Mouse (Mus musculus) R1 (cell line): ENCODE measurements at regions not wholly inside any gene's neighbourhood (a gene's known extent, or its start where the extent isn't known, plus 50 kb on each side); places are given as distances from the start of the nearest gene placed in this dataset.

ENCODE experiments used
- DNase-seq: peaks from one replicate; pipeline ENCODE4 v3.0.0-alpha.2; 2018; ENCODE audit warnings: low read depth, low spot score

GRCm38 (mm10) chr3:19458386-19458785 lies 170.1 kb downstream of the 1700064H15Rik start:
- no peak for DNase-seq

DNA sequence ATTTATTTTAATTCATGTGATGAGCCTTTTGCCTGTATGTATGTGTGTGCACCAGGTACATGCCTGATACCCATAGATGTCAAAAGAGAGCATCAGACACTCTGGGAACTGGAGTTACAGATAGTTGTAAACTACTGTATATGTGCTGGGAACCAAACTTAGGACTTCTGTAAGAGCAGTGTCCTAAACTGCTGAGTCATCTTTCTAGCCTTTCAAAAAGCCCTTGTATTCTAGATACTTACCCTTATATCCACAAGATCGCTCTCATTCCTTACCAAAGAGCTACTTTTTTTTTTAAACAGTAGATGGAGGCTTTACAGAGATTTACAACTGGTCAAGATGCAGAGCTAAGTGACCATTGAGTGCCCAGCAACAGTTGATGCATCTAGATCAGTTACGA lies 171.0 kb downstream of the 1700064H15Rik start:
- no peak for DNase-seq

GRCm38 (mm10) chr3:19455838-19456448 lies 172.5 kb downstream of the 1700064H15Rik start:
- no peak for DNase-seq

GRCm38 (mm10) chr3:19451022-19451421 lies 177.5 kb downstream of the 1700064H15Rik start:
- peak; percentile 49 for DNase-seq

GRCm38 (mm10) chr3:19448931-19449330 lies 179.5 kb downstream of the 1700064H15Rik start:
- DNase-seq: peak; percentile 75

DNA sequence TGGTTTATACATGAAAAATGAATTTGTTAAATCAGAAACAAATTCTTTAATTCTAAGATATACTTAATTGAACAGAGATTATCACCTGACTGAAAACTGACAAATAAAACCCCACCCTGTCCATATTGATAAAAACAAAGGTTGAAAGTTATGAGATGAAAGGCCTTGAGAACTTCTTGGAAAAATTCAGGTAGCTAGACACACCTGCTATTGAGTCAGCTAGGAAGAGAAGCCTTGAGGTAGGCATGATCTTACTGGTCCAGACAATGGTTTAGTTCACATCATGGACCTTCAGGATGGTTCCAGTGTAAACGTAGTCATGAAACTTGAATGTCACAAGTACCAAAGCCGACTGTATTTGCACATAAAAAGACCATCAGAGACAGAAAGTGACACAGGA lies 180.3 kb downstream of the 1700064H15Rik start:
- DNase-seq: peak; percentile 11

GRCm38 (mm10) chr3:19447733-19448132 lies 180.7 kb downstream of the 1700064H15Rik start:
- DNase-seq: no peak

- DNase-seq: no peak
Measured at GRCm38 (mm10) chr3:19444914-19445313, 183.6 kb downstream of the 1700064H15Rik start.

DNA sequence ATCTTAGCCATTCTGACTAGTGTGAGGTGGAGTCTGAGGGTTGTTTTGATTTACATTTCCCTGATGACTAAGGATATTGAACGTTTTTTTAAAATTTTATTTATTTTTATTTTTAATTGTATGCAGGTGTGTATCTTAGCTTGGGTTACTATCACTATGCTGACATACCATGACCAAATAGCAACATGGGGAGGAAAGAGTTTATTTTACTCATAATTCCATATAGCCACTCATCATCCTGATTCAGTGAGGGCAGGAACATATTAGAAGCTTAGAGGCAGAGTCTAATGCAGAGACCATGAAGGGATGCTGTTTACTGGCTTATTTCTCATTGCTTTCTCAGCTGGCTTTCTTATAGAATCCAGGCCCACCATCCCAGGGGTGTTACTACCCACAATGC lies 186.7 kb downstream of the 1700064H15Rik start:
- DNase-seq: no peak

- DNase-seq: no peak
Measured at GRCm38 (mm10) chr3:19430159-19430558, 198.3 kb downstream of the 1700064H15Rik start.

- DNase-seq: no peak
Measured at GRCm38 (mm10) chr3:19429422-19430076, 198.9 kb downstream of the 1700064H15Rik start.

DNA sequence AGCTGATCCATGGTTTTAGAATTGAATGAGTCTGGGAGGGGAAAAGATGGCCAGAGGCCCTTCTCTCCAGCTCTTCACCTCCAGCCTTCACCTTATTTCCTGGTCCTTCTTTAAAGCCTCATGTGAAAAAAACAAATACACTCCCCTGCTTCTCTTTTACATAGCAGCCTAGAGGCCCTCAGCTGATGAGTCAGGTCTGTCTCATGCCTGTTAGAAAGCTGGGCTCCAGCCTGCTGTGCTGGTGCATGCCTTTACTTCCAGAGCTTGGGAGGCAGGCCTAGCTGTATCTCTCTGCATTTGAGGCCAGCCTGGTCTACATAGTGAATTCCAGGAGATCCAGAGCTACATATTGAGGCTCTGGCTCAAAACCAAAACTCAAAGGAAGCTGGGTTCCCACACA lies 199.5 kb downstream of the 1700064H15Rik start:
- DNase-seq: no peak

DNA sequence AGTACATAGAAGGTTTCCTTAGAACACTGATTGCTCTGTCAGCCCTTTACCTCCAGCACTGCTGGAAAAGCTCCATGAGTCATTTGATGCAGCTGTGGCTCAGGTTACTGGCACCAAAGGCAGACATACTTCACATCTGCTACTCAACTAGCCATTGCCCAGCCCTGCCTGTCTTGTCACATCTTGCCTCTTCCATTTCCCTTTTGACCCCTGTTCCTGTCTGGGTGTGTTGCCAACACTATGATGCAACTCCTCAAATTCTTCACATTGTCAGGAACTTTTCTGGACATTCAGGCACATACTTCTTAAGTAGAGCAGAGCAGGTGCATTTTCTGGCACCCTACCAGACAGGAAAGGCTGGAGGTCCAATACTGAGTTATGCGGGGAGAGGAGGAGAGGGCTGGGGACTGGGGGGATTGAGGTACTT lies 202.3 kb downstream of the 1700064H15Rik start:
- no peak for DNase-seq

- no peak for DNase-seq
Measured at GRCm38 (mm10) chr3:19425322-19425721, 203.2 kb downstream of the 1700064H15Rik start.

DNA sequence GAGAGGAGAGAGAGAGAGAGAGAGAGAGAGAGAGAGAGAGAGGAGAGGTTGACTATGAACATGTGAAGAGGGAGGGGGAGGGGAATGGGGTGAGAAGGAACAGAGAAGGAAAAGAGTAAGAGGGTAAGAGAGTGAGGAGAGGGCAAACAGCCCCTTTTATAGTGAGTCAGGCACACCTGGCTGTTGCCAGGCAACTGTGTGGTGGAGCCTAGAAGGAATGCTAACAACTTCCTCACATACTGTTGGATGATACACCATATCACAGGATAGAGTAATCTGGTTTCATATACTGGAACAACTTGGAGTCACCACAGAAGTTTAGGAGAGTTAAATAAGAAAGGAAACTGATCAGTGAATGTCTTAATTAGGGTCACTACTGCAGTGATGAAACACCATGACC lies 204.1 kb downstream of the 1700064H15Rik start:
- no peak for DNase-seq

DNA sequence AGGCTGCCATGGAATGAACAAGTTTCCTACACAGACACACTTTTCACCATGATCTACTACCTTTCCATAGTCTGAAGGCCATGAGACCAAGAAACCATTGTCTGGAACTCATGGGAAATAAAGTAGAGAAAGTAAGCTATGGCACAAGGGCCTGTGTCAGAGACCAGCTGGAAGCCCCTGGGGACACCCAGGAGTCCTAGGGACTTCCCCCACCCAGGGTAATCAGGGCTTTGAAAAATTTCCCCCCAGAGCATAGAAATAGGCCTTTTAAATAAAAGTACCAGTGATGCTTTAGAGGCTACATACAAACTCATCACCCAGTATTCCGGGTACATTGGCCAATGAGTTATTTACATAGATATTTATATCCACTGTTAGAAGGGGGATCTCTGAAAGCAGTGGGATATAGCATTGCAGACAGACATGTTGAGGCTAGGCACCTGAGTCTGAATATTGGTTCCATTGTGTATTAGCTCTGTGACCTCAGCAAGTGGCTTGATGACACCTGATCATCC lies 207.0 kb downstream of the 1700064H15Rik start:
- no peak for DNase-seq

DNA sequence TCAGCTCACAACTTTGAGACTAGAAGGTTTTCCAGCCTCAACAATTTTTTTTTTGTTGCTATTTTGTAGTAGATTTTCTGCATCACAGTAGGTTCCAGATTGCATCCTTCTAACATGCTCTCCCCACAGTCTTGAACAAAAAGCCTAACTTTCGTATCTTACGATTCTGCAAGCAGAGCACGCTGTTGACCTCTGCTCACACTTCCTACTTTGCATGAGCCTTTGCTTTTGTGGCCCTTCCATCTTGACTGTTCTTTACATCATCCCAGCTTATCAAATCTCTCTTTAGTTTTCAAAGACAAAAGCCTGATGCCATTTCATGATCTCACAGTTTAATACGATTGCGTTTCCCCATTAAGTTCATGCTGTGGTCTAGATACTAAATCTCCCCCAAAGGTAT lies 207.6 kb downstream of the 1700064H15Rik start:
- DNase-seq: no peak

- no peak for DNase-seq
Measured at GRCm38 (mm10) chr3:19410938-19411515, 217.4 kb downstream of the 1700064H15Rik start.

DNA sequence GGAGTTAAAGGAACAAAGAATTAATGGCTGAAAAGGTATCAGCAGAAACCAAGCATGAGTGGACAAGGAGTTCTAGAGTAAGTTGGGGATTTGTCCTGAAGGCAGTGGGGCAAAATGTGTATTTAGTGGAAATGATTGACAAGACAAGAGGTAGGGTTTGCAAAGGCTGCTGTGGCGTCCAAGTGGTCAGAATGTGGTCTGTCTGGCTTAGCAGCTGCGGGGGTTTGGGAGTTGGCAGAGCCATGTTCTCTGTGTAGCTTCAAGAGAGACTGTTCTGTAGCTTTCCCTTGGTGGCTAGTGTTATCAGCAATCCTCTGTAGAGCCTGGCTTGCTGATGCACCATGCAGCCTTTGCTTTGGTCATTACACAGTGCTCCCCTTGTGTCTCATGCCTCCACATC lies 220.2 kb downstream of the 1700064H15Rik start:
- DNase-seq: no peak

DNA sequence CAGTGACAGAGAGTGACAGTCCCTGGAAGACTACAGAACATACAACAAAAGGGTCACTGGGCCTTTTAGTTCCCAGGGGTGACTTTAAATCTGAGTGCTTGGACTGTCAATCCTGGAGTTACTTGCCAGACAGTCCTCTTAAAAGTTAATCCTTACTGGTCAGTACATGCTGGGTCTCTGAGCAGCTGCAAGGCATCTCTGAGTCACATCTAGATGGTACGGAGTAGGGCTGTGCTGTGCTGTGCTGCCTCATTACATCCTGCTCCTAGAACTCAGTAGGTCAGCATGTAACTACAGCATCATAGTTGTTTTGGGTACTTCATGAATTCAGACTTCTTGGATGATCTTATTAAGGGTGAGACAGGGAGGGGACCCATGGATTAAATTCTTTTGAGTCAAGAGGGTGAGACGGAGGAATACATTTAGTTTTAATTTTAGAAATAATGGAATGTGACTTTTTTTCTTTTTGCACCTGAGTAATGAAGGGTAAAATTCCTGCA lies 220.8 kb downstream of the 1700064H15Rik start:
- no peak for DNase-seq

- DNase-seq: peak; percentile 19
Measured at GRCm38 (mm10) chr3:19406351-19407151, 221.9 kb downstream of the 1700064H15Rik start.

DNA sequence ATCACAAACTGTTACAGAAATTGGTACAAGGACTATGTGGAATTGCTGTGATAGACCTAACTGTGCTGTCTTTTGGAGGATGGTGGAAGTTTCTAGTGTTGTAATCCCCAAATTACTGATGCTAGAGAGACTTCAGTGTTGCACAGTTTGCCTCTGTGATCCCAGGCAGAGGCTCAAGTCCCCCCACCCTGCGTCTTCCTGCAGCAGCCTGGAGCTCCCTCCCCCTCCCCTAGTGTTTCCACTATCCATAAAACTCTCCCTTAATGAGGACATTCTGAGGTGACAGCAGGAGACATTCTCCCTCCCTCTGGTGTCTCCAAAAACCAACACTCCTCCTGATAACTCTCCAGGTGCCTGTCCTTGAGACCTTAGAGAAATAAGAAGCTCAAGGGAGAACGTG lies 242.8 kb downstream of the 1700064H15Rik start:
- no peak for DNase-seq
